Mouse (Mus musculus) bone marrow, adult 2 months (tissue): Measurements from ENCODE around the gene Pip5k1c.

Experiments
- CTCF ChIP-seq: fragments of 200-500 bp; IDR thresholded peaks from 2 replicates; pipeline ENCODE4 v1.5.1; 2011; ENCODE audit warnings: low read length, control low read depth; ENCODE audit not compliant: control insufficient read depth, insufficient read depth
- POLR2A ChIP-seq: fragments of 200-500 bp; IDR thresholded peaks from 2 replicates; pipeline ENCODE4 v1.6.1; 2011; ENCODE audit warnings: low read depth, mild to moderate bottlenecking, control low read depth, low read length, borderline replicate concordance; ENCODE audit not compliant: control insufficient read depth

GRCm38 (mm10) chr10:81295185-81295584 is 2.4 kb downstream of the Pip5k1c start:
- TF ChIP-seq CTCF, result no peak
- TF ChIP-seq POLR2A, result no peak
